10 mouse cellular contexts compared by ENCODE assay signal in the genomic region with DNA sequence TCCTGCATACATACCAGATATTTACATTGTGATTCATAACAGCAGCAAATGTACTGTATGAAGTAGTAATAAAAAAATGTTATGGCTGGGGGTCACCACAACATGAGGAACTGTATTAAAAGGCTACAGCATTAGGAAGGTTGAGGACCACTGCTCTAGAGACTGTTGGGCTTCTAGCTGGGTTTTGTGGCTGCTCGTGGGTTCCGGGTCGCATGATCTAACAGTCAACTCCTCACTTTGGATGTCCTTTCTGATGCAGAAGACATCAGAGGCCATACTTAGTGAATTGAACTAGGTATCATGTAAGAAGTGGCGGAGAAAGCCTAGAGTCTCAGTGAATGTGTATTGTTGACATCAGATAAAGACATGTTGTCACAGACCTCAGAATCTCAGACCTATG. TPM values are rescaled to one million over a fixed set of nuclear protein-coding genes. Genes with fewer than 3 reads are reported as not detected.
A peak's percentile ranks its signal among the peaks of the same experiment; 100 is the strongest.
DNase-seq lines count a peak whose midpoint lies in the region.
"Had no signal": no experiment of that assay in that cellular context is flagged by ENCODE, and none has a peak within 500 bp of the region (broad histone marks: within the 10 kb centered on the region; RNA-seq: fewer than 3 reads in every experiment).

No protein-coding gene starts in this region.

- DNase-seq in 3134 (ENCODE audit: extremely low read depth, insufficient read length, low spot score) (peak; percentile 16), R1 (ENCODE audit: low read depth, low spot score) (peak; percentile 12)
- peak; percentile 40 for DNase-seq in gastrocnemius, adult 18-20 months (ENCODE audit: low spot score)
- DNase-seq in heart, adult 11 months = peak; percentile 97
- peak; percentile 34 to 43 for DNase-seq in kidney, postnatal 4 days
- DNase-seq in right cerebral cortex, postnatal 14 days = peak; percentile 25
- DNase-seq in thymus, postnatal 36 days = peak; percentile 24 to 25
- DNase-seq in urinary bladder, postnatal 4 days (ENCODE audit: low spot score in 2 of 2) = peak; percentile 62 to 89

RNA-seq across cellular contexts. Expression of gene 4930467E23Rik, which starts 19.9 kb away (rescaled TPM):
- total RNA-seq in gastrocnemius, adult 18-20 months (2021) = not detected
- total RNA-seq: hematopoietic stem cell, adult 5-6 weeks; midbrain, postnatal 0 days had no signal

Comparison
In these comparisons a context has a peak if more than half of its experiments do, and no peak if none do; other contexts are left out.
1. Peak in every context shown above with its lines: DNase-seq.
2. DNase-seq: peak in every context shown above with its lines; median percentile 97 in heart, adult 11 months; 76 in urinary bladder, postnatal 4 days; 40 in gastrocnemius, adult 18-20 months; 38 in kidney, postnatal 4 days; 25 in right cerebral cortex, postnatal 14 days; 24 in thymus, postnatal 36 days; 16 in 3134; 12 in R1.